Mouse (Mus musculus) CD4-positive, CD25-positive, alpha-beta regulatory T cell, adult 4 months (primary cell): ENCODE data around the gene 4931414P19Rik. TPM values are rescaled to one million over a fixed set of nuclear protein-coding genes. Genes with fewer than 3 reads are reported as not detected.

ENCODE experiments used
- ATAC-seq: one replicate; pipeline ENCODE4 v1.8.0; 2017
- polyA plus RNA-seq, 2 experiments: library from polyadenylated mRNA; unstranded; fragments of 100-300 nt; shearing (Covaris generic); gene quantifications; one replicate each; pipeline ENCODE4 v1.2.1; 2017

4931414P19Rik gene
- polyA plus RNA-seq, 2 experiments from 2014 or later, result 3.7 to 6.9 TPM

DNA sequence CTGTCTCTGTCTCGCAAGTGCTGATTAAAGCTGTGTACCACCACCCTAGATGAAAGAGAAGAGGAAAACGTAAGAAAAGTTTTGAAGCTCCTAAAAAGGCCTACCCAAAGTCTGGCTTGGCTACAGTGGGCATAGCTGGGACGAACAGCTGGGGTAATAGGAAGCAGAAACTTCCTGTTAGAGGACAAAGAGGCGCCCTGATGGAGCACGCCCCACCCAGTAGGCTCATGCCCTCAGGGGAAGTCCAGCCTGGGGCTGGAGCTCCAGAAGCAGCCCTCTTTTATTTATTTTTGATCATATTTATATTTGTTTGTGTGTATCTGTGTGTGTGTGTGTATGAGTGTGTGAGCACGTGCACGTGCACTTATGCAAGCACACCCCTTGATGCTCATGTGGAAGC, 26.2 kb downstream of the 4931414P19Rik start:
- no peak for ATAC-seq

DNA sequence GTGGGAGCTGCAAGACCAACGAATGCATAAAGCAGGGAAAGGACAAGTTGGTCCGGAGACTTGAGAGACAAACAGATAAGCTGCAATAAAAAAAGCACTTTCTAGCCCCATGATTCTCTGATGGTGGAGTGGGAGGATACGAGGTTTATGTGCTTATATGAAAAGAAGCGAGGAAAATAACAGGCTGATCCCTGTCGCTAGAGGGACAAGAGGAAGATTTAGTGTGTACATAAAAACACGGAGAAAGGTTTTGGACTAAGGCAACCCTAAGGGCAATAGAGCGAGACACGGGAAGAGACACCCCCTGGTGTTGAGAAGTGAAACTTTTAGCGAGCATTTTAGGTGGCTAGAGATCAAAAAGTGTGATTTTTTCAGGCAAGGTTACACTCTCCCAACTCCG, 27.7 kb downstream of the 4931414P19Rik start:
- ATAC-seq, result peak; percentile 76

GRCm38 (mm10) chr14:54577089-54577982, 28.5 kb downstream of the 4931414P19Rik start, which contains the start of gene Ajuba:
Gene Ajuba, minus strand, starts transcription at chr14:54577558.
- ATAC-seq, result peak; percentile 24

GRCm38 (mm10) chr14:54576241-54577088, 29.3 kb downstream of the 4931414P19Rik start:
- ATAC-seq, result no peak

DNA sequence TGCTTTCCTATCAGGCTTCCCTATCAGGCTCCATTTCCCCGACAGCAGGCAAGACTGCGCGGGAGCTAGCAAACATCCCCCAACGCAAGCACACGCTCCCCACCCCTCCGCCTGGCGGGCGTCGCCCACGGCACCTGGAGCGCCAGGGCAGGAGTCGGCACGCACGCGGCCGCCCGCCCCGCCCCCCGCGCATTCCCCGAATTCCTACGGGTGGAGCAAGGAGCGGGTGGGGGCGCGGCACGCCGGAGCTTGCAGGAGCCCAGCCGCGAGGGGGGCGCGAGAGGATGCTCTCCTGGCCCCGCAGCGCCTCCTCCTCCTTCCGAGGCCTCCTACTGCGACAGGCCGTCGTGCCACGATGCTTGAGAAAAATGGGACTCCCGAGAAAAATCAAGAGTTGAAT, 30.2 kb downstream of the 4931414P19Rik start:
- no peak for ATAC-seq

- no peak for ATAC-seq
These were observed 30.8 kb downstream of the 4931414P19Rik start for GRCm38 (mm10) chr14:54575031-54575430.

GRCm38 (mm10) chr14:54574253-54574652, 31.5 kb downstream of the 4931414P19Rik start:
- no peak for ATAC-seq

DNA sequence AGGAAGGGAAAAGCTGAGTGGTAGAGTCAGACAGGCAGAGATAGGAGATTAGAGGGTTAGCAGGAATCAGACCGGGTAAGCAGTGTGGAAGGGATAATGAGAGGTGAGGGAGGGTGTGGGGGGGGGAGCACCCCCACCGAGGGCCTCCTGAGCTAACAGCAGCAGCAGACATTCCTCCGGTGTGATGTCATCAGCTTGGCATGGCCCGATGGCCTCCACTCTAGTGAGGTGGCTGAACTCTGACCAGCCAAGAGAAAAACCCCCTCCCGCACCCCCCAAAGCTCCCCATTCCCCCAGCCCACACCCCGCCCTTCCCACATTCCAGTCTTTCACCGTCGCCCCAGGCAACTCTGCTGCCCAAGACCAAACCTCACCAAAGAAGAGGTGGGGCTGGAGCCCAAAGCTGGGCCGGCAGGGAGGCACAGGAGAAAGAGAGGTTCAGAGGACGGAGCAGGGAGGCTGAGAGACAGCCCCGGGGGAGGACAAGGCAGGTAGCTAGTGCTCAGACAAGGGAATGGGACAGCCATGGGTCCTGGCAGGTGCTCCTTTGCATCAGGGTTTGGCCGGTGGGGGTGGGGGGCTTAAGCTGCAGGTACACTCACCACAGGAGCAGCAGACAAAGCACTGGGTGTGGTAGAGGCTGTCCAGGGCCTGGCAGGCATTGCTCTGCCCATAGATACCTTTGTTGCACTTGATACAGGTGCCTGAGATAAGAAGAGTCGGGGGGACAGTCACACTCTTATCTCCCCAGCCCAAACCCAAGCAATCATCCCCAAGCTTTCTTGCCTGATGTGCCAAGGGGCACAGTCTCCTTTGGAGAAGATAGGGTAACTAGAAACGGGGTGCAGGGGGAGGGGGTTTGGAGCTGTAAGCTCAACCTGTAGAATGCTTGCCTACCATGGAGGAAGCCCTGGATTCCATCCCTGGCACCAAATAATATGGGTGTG, 32.7 kb downstream of the 4931414P19Rik start:
- no peak for ATAC-seq

DNA sequence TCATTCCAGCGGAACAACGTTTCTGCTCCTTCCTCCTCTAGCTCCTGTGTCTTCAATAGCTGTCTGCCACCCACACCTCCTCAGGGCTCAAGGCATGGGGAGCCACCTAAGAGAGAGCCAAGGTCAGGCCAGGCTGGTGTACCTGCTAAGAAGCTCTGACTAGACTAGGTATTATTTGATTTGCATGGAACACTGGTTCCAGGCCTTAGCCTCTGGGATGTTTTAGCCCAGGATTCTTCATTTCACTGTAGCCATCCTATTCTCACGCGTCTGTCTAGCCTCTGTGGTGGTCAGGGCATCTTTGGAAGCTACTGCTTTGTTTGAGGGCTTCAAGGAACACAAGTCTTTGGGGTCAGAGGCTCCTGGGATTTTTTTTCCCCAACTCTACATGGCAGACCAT, 33.7 kb downstream of the 4931414P19Rik start:
- ATAC-seq, result no peak

DNA sequence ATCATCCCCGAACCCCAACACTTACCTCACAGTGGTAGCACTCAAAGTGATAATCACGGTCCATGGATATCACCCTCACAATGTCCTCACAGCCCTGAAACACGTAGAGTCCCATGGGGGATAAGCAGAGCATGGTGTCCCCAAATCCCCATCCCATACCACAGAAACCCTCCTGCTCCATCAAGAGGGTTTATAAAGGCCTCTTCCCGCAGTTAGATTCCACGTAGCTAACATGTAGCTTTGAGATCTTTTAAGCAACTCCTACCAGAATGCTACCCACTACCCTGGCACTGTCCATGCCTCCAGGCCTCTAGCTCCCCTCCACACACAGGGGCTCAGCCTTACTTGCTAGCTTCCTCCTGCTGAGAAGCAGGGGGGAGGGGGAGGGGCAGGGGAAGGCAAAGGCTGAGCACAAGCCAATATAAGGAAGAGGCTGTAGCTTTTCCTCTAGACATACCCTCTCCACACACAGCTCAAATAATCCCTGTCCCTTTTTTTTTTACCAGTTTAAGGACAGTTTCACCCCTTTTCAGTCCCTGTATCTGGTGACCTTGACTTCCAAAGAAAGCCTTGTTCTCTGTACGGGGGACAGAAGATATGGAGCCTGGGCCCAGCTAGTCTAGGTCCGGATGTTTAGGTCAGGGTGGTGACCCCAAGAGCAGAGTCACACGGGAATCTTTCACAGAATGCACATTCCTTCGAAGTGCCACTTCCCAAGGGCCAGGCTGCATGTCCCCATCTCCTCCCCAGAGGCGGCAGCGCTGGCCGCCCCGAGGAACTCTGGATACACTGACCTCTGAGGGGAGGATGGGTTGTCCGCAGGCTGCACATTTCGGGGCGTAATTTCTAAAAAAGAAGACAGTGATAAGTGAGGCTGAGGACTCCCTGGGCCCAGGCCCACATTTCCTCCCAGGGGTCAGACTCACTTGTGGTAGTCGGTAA, 36.1 kb downstream of the 4931414P19Rik start:
- no peak for ATAC-seq

- ATAC-seq, result peak; percentile 58
These were observed 36.9 kb downstream of the 4931414P19Rik start for GRCm38 (mm10) chr14:54568694-54569414.

- ATAC-seq, result no peak
These were observed 45.1 kb downstream of the 4931414P19Rik start for GRCm38 (mm10) chr14:54560527-54561242.

- no peak for ATAC-seq
These were observed 48.5 kb downstream of the 4931414P19Rik start for GRCm38 (mm10) chr14:54557330-54557729.

GRCm38 (mm10) chr14:54553975-54554769, 51.6 kb downstream of the 4931414P19Rik start, which contains the start of gene Haus4:
Gene Haus4, minus strand, starts transcription at chr14:54554616.
- peak; percentile 83 for ATAC-seq

GRCm38 (mm10) chr14:54553454-54553974, 52.3 kb downstream of the 4931414P19Rik start:
- ATAC-seq, result peak; percentile 22

- no peak for ATAC-seq
These were observed 61.1 kb downstream of the 4931414P19Rik start for GRCm38 (mm10) chr14:54544703-54545102.

DNA sequence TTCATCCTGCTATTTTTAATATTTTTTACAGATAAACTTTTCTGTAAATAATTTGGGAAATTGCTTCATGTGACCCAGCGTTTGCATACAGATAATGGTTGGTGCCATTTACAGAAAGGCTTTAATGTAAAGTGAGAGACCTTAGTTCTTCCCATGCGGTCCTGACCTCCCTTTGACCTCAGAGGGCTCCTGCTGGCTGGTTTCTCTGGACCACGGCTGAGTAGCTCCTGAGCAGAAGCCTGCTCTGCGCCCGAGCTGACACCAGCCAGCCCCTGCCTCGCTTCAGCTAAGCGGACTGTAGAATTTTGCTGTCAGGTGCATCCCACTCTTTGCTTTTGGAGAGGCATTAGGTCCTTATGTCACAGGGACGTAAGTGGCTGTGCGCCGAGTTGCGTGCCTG, 65.0 kb downstream of the 4931414P19Rik start:
- ATAC-seq, result no peak

- ATAC-seq, result no peak
These were observed 67.2 kb downstream of the 4931414P19Rik start for GRCm38 (mm10) chr14:54538580-54538979.
